Mouse (Mus musculus): ENCODE data around the gene Nt5c3b. TPM values are rescaled to one million over a fixed set of nuclear protein-coding genes. Genes with fewer than 3 reads are reported as not detected.

Nt5c3b gene
- total RNA-seq, 2 experiments from 2014 or later, result 46.3 to 48.5 TPM

DNA sequence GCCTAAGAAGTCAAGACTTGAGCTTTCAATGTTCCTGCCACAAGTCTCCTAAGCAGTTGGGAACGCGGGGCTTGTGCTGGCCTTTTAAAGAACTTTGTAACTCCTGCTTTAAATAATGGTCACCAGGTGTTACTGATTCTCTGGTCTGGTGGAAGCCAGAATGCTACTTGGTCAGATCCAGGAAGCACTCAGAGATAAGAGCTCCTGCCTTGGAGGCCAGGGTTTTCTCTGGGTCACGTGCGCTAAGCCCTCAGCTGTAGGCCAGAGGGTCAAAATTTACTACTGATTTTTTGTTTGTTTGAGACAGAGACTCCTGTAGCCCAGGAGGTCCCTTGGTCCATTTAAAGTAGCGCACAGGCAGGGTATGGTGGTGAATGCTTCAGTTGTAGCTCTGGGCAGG lies 9.6 kb downstream of the Nt5c3b start:
- no peak for DNase-seq (ENCODE audit: low spot score in 2 of 2)
- intact Hi-C loops (cut with DNase I), result no loop called here

DNA sequence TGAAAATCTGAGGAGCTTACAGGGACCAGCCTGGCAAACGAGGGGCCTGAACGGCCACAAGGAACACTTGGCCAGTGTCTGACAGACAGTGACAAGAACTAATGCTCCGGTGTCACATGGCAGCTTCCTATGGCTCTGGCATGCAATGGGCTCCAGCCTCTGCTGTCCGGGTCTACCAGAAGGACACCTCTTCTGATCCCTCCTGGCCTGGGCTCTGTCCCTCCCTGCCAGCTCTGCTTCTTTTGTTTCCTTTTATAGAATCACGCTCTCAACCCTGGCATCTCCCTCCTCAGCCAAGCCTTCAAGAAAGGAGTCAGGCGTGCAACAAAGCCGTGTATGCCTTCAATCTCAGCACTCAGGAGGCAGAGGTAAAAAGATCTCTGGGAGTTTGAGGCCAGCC lies 11.6 kb downstream of the Nt5c3b start:
- DNase-seq (ENCODE audit: low spot score in 2 of 2), result no peak
- intact Hi-C loops (cut with DNase I), result no loop called here

DNA sequence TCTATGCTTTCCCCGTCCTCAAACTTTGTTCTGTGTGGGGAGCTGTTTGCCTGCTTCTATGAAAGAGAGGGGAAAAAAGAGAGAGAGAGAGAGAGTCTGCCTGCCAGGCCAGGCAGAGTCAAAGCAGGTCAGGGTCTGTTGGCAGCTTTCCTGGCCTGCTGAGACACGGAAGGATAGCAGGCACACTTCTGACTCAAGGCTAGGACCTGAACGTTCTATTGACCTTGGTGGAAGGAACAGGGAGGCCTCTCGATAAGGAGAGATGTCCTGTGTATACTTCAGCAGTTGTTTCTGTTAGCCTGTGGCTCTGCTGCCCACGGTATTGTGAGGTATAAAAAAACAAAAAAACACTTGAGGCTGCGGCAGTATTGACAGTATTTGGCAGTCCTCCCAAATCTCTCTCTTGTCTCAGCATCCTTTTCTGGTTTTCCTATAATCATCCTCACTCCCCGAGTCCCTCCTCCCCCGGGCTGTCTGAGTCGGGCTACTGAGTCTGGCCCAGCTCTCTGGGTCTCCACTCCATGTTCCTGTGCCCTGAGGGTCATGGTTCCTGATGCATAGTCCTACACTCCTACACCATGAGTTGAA lies 12.9 kb downstream of the Nt5c3b start:
- intact Hi-C loops (cut with DNase I), result loop anchor here (5.0 to 10.0 kb wide), 3 partner anchors 44 to 276 kb away; partner anchors contain the start of genes Dhx58 and Klhl11
- DNase-seq (ENCODE audit: low spot score in 2 of 2), result peak in 1 of 2 experiments; percentile 19

- no peak for DNase-seq (ENCODE audit: low spot score in 2 of 2)
- intact Hi-C loops (cut with DNase I), result loop anchor here (5.0 to 10.0 kb wide), 3 partner anchors 45 to 278 kb away; partner anchors contain the start of genes Dhx58 and Klhl11
Observed at GRCm38 (mm10) chr11:100426820-100427219, 14.8 kb downstream of the Nt5c3b start.

DNA sequence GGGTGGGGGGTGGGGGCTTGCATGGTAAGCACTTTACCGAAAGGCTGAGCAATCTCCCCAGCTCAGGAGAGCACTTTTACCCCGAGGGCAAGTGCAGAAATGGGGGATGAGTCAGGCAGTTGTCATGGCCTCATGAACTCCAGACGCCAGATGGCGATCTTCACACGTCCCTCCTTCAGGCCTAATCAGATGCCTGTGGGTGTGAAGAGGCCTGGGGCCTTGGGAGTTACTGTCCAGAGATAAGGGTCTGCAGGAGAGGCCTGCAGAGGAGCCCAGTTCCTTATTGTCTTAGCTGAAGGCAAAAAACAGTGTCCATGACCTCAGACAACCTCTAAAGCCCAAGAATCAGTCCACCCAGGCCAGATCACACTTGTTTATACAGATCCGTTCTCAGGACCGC lies 15.8 kb downstream of the Nt5c3b start:
- intact Hi-C loops (cut with DNase I), result loop anchor here (5.0 to 10.0 kb wide), 3 partner anchors 46 to 279 kb away; partner anchors contain the start of genes Dhx58 and Klhl11
- DNase-seq (ENCODE audit: low spot score in 2 of 2), result peak; percentile 47 to 66

GRCm38 (mm10) chr11:100423836-100424235 lies 17.8 kb downstream of the Nt5c3b start:
- DNase-seq (ENCODE audit: low spot score in 2 of 2), result no peak
- intact Hi-C loops (cut with DNase I), result loop anchor here (10.0 kb wide), 1 partner anchor 281 kb away; the partner anchor contains the start of gene Dhx58

DNA sequence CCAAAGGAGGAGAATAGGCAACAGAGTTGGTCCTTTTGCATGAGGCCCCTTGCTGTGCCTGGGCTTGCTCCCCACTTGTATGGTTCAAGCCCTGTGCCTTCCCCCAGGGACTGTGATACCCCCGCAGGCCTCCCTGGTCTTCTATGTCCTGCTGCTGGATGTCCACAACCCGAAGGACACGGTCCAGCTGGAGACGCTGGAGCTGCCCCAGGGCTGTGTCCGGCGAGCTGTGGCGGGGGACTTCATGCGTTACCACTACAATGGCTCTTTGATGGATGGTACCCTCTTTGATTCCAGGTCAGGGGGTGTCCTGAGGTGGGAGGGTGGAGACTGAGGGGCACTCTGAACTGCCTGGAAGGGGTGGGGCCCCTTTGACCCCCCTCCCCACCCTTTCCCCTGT lies 20.1 kb downstream of the Nt5c3b start:
- no peak for DNase-seq (ENCODE audit: low spot score in 2 of 2)
- intact Hi-C loops (cut with DNase I), result loop anchor here (10.0 kb wide), 1 partner anchor 283 kb away; the partner anchor contains the start of gene Dhx58

GRCm38 (mm10) chr11:100414914-100415822 lies 26.4 kb downstream of the Nt5c3b start, which contains the start of gene Fkbp10:
Gene Fkbp10 (plus strand): TSS chr11:100415697.
- no peak for DNase-seq (ENCODE audit: low spot score in 2 of 2)
- intact Hi-C loops (cut with DNase I), result no loop called here

- peak; percentile 73 to 82 for DNase-seq (ENCODE audit: low spot score in 2 of 2)
- intact Hi-C loops (cut with DNase I), result no loop called here
Observed at GRCm38 (mm10) chr11:100414021-100414913, 27.3 kb downstream of the Nt5c3b start, which contains the start of gene P3h4. Gene P3h4 (minus strand): TSS chr11:100414836.

DNA sequence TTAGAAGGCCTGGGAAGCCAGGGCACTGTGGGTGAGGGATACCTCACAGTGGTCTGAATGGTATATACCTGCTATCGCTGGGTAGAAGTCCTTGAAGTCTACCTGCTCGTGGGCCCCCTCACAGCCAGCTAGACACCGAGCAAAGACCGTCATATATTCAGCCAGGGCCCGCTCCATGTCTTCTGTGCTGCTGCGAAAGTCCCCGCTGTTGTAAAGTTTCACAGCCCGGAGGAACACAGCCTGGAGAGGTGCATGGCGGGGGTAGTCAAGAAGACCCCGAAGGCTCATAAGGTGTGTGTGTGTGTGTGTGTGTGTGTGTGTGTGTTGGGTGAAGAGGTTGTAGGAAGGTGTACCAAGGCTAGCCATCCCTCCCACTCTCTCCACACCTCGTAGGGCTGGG lies 28.1 kb downstream of the Nt5c3b start:
- intact Hi-C loops (cut with DNase I), result no loop called here
- no peak for DNase-seq (ENCODE audit: low spot score in 2 of 2)

DNA sequence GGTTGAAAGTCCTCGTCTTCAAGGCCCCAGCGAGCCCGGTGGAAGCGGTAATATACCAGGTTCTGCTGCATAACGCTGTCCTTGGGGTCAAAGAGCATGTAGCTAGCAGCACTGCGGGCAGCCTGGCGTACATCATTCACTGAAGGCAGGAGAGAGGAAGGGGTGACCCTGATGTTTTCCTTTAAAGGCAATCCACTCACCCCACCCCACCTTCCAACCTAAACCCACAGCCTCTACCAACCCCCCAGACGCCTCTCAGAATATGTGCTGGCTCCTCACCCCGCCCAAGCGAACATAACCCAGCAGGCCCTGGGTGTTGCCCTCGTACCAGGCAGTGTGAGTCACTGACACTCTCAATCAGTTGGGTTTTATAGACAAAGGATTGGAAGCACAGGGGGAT lies 29.9 kb downstream of the Nt5c3b start:
- intact Hi-C loops (cut with DNase I), result no loop called here
- no peak for DNase-seq (ENCODE audit: low spot score in 2 of 2)

GRCm38 (mm10) chr11:100409686-100410085 lies 31.9 kb downstream of the Nt5c3b start:
- DNase-seq (ENCODE audit: low spot score in 2 of 2), result no peak
- intact Hi-C loops (cut with DNase I), result no loop called here

GRCm38 (mm10) chr11:100408835-100409462 lies 32.7 kb downstream of the Nt5c3b start:
- no peak for DNase-seq (ENCODE audit: low spot score in 2 of 2)
- intact Hi-C loops (cut with DNase I), result loop anchor here (1.0 kb wide), 1 partner anchor 47 kb away; no protein-coding TSS in a partner anchor

DNA sequence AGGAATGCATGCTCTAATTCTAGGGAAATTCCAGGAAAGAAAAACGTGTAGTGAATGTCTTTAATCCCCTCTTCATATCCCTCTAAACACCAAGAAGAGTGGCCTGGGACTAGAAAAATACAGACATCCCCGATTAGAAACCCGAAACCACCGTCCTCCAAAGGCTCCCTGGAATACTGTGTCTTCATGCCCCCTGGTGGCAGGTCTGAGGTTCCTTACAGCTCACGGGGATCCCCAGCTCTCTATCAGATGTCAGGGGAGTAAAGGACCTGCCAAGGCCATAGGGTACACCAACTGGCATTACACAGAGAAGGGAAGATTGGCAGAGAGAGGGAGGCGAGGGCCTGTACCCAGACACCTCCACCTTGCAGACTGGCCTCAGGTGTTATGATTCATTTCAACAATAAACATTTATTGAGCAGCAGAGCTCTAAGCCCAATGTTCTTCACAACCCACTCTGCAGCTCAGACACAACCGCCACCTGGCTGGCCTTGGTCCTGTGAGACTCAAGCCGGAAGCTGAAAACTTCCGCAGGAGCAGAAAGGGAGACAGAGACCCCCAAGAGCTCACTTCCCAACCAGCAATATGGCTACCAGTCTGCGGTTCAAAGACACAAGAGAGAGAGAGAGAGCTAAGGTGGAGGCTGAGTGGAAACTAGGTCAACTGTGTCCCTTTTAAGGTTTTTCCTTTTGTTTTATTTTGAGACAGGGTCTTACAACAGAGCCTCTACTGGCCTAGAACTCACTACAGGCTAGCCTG lies 33.4 kb downstream of the Nt5c3b start:
- DNase-seq (ENCODE audit: low spot score in 2 of 2), result peak in 1 of 2 experiments; percentile 60
- intact Hi-C loops (cut with DNase I), result loop anchor here (1.0 kb wide), 1 partner anchor 46 kb away; no protein-coding TSS in a partner anchor

DNA sequence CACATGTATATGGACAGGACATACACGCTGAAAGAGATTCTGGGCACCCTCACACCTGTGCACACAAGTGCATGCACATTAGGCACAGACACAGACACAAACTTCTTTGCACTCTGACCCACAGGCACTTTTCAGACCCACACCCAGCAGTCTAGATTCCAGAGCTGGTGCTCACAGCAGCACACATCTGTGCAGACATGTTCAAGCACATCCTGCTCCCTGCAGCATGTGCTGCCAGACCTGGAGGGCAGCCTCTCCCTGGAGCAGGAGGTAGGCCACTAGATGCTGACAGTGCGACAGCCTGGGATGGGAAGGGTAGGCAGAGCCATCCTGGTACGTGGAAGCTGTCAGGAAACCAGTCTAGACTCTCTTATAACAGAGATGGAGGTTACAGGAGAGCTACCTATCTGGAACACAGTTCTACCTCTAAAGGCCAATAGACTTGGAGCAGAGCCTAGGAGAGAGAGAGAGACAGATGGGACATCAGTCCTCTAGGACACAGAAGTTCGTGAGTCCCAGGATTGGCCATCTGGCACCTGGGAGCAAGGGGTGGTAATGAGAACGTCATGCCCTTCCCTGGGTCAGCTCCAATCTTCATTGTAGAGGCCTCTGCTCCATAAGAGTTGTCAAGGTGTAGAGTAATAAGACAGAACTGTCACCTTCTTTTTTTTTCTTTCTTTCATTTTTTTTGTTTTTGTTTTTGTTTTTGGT lies 34.5 kb downstream of the Nt5c3b start:
- DNase-seq (ENCODE audit: low spot score in 2 of 2), result no peak
- intact Hi-C loops (cut with DNase I), result no loop called here

GRCm38 (mm10) chr11:100406273-100406672 lies 35.3 kb downstream of the Nt5c3b start:
- no peak for DNase-seq (ENCODE audit: low spot score in 2 of 2)
- intact Hi-C loops (cut with DNase I), result no loop called here

- intact Hi-C loops (cut with DNase I), result no loop called here
- no peak for DNase-seq (ENCODE audit: low spot score in 2 of 2)
Observed at GRCm38 (mm10) chr11:100404456-100405074, 37.0 kb downstream of the Nt5c3b start.

Data from left cerebral cortex, postnatal 36 days (tissue).